ENCODE assay signal across 22 mouse cellular contexts in the genomic region with DNA sequence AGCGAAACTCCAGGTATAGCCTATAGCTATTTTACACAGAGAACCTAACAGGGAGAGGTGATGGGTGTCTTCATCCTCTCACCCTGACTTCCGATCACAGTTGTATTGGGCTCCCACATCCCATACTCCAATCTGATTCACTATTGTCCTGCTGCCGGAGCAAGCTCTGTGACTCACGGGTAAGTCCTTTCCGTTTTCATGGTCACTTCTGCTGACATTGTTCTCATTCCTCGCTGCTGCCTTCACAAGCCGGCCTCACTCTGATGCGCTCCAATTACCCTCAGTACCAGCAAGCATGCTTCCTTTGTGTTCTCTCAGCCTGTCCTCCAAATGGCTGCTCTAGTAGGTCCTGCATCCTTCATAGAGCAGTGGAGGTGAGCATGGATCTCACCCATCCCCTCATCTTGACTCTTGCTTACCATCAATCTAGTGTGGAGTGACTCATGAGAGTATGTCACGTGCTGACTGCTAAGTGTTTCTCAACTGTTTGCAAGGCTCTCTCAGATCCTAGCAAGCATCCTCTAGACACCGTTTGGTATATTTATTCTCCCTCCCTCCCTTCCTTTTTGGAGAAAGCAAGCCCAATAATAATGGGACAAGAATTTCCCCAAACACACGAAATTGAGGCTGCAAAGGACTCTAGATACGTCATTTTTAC.
DNase-seq lines count a peak whose midpoint lies in the region; ATAC-seq and TF ChIP-seq lines count a peak whose summit lies in the region.
"Had no signal": no experiment of that assay in that cellular context is flagged by ENCODE, and none has a peak within 500 bp of the region (broad histone marks: within the 10 kb centered on the region; RNA-seq: fewer than 3 reads in every experiment).

No protein-coding gene starts in this region.

- H3K4me3 ChIP-seq in heart, adult 2 months: no peak overlapping the region
- no peak overlapping the region for H3K4me3 ChIP-seq in midbrain, embryonic 11.5 days (ENCODE audit: low read depth, low read length)
- no peak overlapping the region for H3K4me3 ChIP-seq in midbrain, postnatal 0 days (ENCODE audit: low read depth, low read length)
- H3K4me3 ChIP-seq: heart, embryonic 13.5 days; hindbrain, embryonic 13.5 days; liver, embryonic 12.5 days; midbrain, embryonic 15.5 days; myocyte; neural tube, embryonic 13.5 days had no signal

- no peak for TF ChIP-seq POLR2A in heart, adult 2 months (IDR thresholded peaks at IDR 0.05; ENCODE audit: insufficient read depth, low read depth, low read length)

- DNase-seq in heart, adult 2 months: no peak
- DNase-seq in heart, adult 8-10 months (ENCODE audit: low spot score): no peak
- peak; percentile 78 for DNase-seq in midbrain, embryonic 11.5 days (ENCODE audit: low spot score, missing footprints)
- no peak for DNase-seq in midbrain, postnatal 0 days (ENCODE audit: low spot score)
- DNase-seq in adrenal gland, postnatal 14 days: peak; percentile 13
- no peak for DNase-seq in left cerebral cortex, adult 18-20 months (ENCODE audit: low spot score in 2 of 2)
- DNase-seq in kidney, adult 9 months: no peak
- DNase-seq: cerebellum, adult 2 months; cerebellum, postnatal 25 days; gastrocnemius, postnatal 10 days; lung, adult 18-20 months; lung, postnatal 4 days; thymus, adult 18-20 months; thymus, postnatal 36 days had no signal

- H3K9ac ChIP-seq in heart, adult 2 months (ENCODE audit: low read depth, low read length): no peak overlapping the region
- H3K9ac ChIP-seq in midbrain, embryonic 11.5 days (ENCODE audit: low read length): no peak overlapping the region
- no peak overlapping the region for H3K9ac ChIP-seq in midbrain, postnatal 0 days (replicated peaks; ENCODE audit: low read length, poor library complexity, severe bottlenecking)
- H3K9ac ChIP-seq: heart, embryonic 13.5 days; hindbrain, embryonic 13.5 days; liver, embryonic 12.5 days; midbrain, embryonic 15.5 days; neural tube, embryonic 13.5 days had no signal

- H3K36me3 ChIP-seq in heart, adult 2 months (ENCODE audit: control insufficient read depth, insufficient read depth, low read length): peaks cover 9% of the 10 kb centered on the region; the same call in 1 of the 2 replicates
- H3K36me3 ChIP-seq in midbrain, embryonic 11.5 days (ENCODE audit: control insufficient read depth, insufficient read depth, low read length): no peaks in the 10 kb centered on the region
- no peaks in the 10 kb centered on the region for H3K36me3 ChIP-seq in midbrain, postnatal 0 days (ENCODE audit: insufficient read depth, low read length)
- H3K36me3 ChIP-seq: hindbrain, embryonic 13.5 days; midbrain, embryonic 15.5 days; neural tube, embryonic 13.5 days had no signal

- WGBS in heart, adult 2 months: 59% methylated on average over 12 of the region's 12 CpGs
- 85% methylated on average over 12 of the region's 12 CpGs for WGBS in midbrain, embryonic 11.5 days
- WGBS in midbrain, postnatal 0 days: 76% methylated on average over 12 of the region's 12 CpGs

- no peaks in the 10 kb centered on the region for H3K9me3 ChIP-seq in midbrain, embryonic 11.5 days (ENCODE audit: control insufficient read depth, low read length)
- H3K9me3 ChIP-seq in midbrain, postnatal 0 days (ENCODE audit: low read length): no peaks in the 10 kb centered on the region
- H3K9me3 ChIP-seq: heart, embryonic 13.5 days; hindbrain, embryonic 13.5 days; midbrain, embryonic 15.5 days; neural tube, embryonic 13.5 days had no signal

- H3K4me1 ChIP-seq in heart, adult 2 months (ENCODE audit: control insufficient read depth, insufficient read depth, low read length): peaks cover 27% of the 10 kb centered on the region
- no peaks in the 10 kb centered on the region for H3K4me1 ChIP-seq in midbrain, embryonic 11.5 days (ENCODE audit: control insufficient read depth, insufficient read depth, low read length)
- H3K4me1 ChIP-seq in midbrain, postnatal 0 days (ENCODE audit: insufficient read depth, low read length): no peaks in the 10 kb centered on the region
- H3K4me1 ChIP-seq: hindbrain, embryonic 13.5 days; liver, embryonic 12.5 days; midbrain, embryonic 15.5 days; neural tube, embryonic 13.5 days had no signal

- no peak for TF ChIP-seq EP300 in heart, adult 2 months (IDR thresholded peaks at IDR 0.05; ENCODE audit: insufficient read depth, low read depth, low read length)

- no peak for TF ChIP-seq CTCF in heart, adult 2 months (IDR thresholded peaks at IDR 0.05)
- no peak for TF ChIP-seq CTCF in midbrain, postnatal 0 days (IDR thresholded peaks at IDR 0.05)

- intact Hi-C loops in heart, adult 2 months (cut with DNase I): no loop called here

- no peaks in the 10 kb centered on the region for H3K79me2 ChIP-seq in heart, adult 2 months (replicated peaks; ENCODE audit: control insufficient read depth, insufficient read depth, low read length)

- peak overlapping the region; percentile 87 for H3K27ac ChIP-seq in heart, adult 2 months
- H3K27ac ChIP-seq in midbrain, embryonic 11.5 days (ENCODE audit: low read depth, low read length): no peak overlapping the region
- no peak overlapping the region for H3K27ac ChIP-seq in midbrain, postnatal 0 days (ENCODE audit: low read depth, low read length)
- H3K27ac ChIP-seq: hindbrain, embryonic 13.5 days; liver, embryonic 12.5 days; midbrain, embryonic 15.5 days; neural tube, embryonic 13.5 days had no signal

- ATAC-seq in midbrain, embryonic 11.5 days (ENCODE audit: low FRiP score): no peak
- no peak for ATAC-seq in midbrain, postnatal 0 days (ENCODE audit: low FRiP score)
- ATAC-seq: forebrain, embryonic 14.5 days; inflammation-experienced regulatory T-cells, adult 6 months; liver, embryonic 12.5 days; midbrain, embryonic 15.5 days had no signal

- H3K4me2 ChIP-seq in midbrain, embryonic 11.5 days: no peak overlapping the region
- no peak overlapping the region for H3K4me2 ChIP-seq in midbrain, postnatal 0 days (ENCODE audit: low read depth, low read length, poor library complexity, severe bottlenecking)
- H3K4me2 ChIP-seq: heart, embryonic 13.5 days; hindbrain, embryonic 13.5 days; liver, embryonic 12.5 days; midbrain, embryonic 15.5 days; neural tube, embryonic 13.5 days had no signal

- no peaks in the 10 kb centered on the region for H3K27me3 ChIP-seq in heart, adult 2 months (ENCODE audit: control insufficient read depth, insufficient read depth, low read length)
- no peaks in the 10 kb centered on the region for H3K27me3 ChIP-seq in midbrain, embryonic 11.5 days (ENCODE audit: control insufficient read depth, insufficient read depth, low read length)
- no peaks in the 10 kb centered on the region for H3K27me3 ChIP-seq in midbrain, postnatal 0 days (ENCODE audit: insufficient read depth, low read length)
- H3K27me3 ChIP-seq: heart, embryonic 13.5 days; hindbrain, embryonic 13.5 days; liver, embryonic 12.5 days; midbrain, embryonic 15.5 days; neural tube, embryonic 13.5 days had no signal

Comparison
In these comparisons a context has a peak if more than half of its experiments do, and no peak if none do; other contexts are left out.
1. DNase-seq: peak in midbrain, embryonic 11.5 days (single experiment) and adrenal gland, postnatal 14 days (single experiment); none in heart, adult 2 months (0 of 2), heart, adult 8-10 months (single experiment), midbrain, postnatal 0 days (single experiment), left cerebral cortex, adult 18-20 months (0 of 2) and kidney, adult 9 months (single experiment).